8 mouse cellular contexts compared by ENCODE assay signal in the genomic region with DNA sequence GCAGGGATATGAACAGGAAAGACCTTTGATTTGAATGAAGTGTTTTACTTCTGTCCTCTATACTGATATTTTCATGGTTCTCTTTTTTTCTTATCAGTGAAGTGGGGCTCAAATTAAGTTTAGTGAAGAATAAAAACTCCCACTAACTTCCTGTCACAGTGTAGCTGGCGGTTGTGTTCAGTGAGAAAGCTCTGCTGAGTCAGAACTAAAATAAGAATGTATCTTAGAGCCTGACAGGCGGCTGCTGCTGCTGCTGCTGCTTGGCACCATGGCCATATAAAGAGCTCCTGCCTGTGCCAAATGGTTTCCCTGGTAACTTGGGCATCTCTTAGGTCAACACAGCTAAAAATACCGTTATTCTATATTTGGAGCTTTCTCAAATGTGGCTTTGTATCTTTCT.
DNase-seq lines count a peak whose midpoint lies in the region; ATAC-seq lines count a peak whose summit lies in the region.

No protein-coding gene starts in this region.

- intact Hi-C loops in left cerebral cortex, postnatal 4 days (cut with DNase I), result no loop called here

- 4% methylated on average over 3 of the region's 3 CpGs for WGBS in heart, embryonic 14.5 days

- peak; percentile 80 for ATAC-seq in heart, embryonic 14.5 days (ENCODE audit: insufficient number of reproducible peaks, insufficient read depth, low FRiP score, low read depth)
- peak; percentile 49; the same call in 1 of the 2 replicates for ATAC-seq in neutrophil, adult 5-6 weeks (ENCODE audit: extremely low read depth, insufficient number of reproducible peaks, low FRiP score, poor library complexity, severe bottlenecking)

- no peaks in the 10 kb centered on the region for H3K27me3 ChIP-seq in heart, embryonic 14.5 days (ENCODE audit: control insufficient read depth, insufficient read depth, low read length)

- no peaks in the 10 kb centered on the region for H3K36me3 ChIP-seq in heart, embryonic 14.5 days (ENCODE audit: control insufficient read depth, insufficient read depth, low read length)

- no peaks in the 10 kb centered on the region for H3K9me3 ChIP-seq in heart, embryonic 14.5 days (ENCODE audit: control insufficient read depth, low read length)

- H3K4me3 ChIP-seq in heart, embryonic 14.5 days (ENCODE audit: control insufficient read depth in 1 of 2, insufficient read depth in 1 of 2, low read depth in 1 of 2, low read length in 2 of 2), result no peak overlapping the region

- DNase-seq in embryo, embryonic 11 days, result peak; percentile 34
- DNase-seq in embryo, embryonic 10 days (ENCODE audit: low spot score), result no peak
- DNase-seq in 3T3-L1 (ENCODE audit: low read depth, low spot score), result peak; percentile 86
- DNase-seq in cerebellum, postnatal 14 days, result peak; percentile 50 to 70
- peak; percentile 31 for DNase-seq in left cerebral cortex, postnatal 4 days
- no peak for DNase-seq in c-Kit-positive CD71-positive TER-119-positive erythroid progenitor cells, embryonic 14.5 days (ENCODE audit: low spot score)

- H3K4me2 ChIP-seq in heart, embryonic 14.5 days (ENCODE audit: low read length), result peak overlapping the region; percentile 44

- peak overlapping the region; percentile 51 for H3K9ac ChIP-seq in heart, embryonic 14.5 days (ENCODE audit: low read length)

- peak overlapping the region; percentile 88 to 91; a peak in 3 of 4 replicates for H3K27ac ChIP-seq in heart, embryonic 14.5 days (replicated peaks in 1 of 2; ENCODE audit: control insufficient read depth in 1 of 2, insufficient read depth in 1 of 2, low read depth in 2 of 2, low read length in 2 of 2)

- peaks cover 5 to 58% of the 10 kb centered on the region in 2 experiments for H3K4me1 ChIP-seq in heart, embryonic 14.5 days (ENCODE audit: control insufficient read depth in 2 of 2, insufficient read depth in 2 of 2, low read length in 2 of 2)

Comparison
In these comparisons a context has a peak if more than half of its experiments do, and no peak if none do; other contexts are left out.
1. DNase-seq: peak in embryo, embryonic 11 days (single experiment), 3T3-L1 (single experiment), cerebellum, postnatal 14 days (2 of 2) and left cerebral cortex, postnatal 4 days (single experiment); none in embryo, embryonic 10 days (single experiment) and c-Kit-positive CD71-positive TER-119-positive erythroid progenitor cells, embryonic 14.5 days (single experiment).